Mouse (Mus musculus) forebrain, embryonic 14.5 days (tissue): Measurements from ENCODE around the gene Herpud1. TPM values are rescaled to one million over a fixed set of nuclear protein-coding genes. Genes with fewer than 3 reads are reported as not detected.

Experiments used
- ATAC-seq: fragments of 200-750 bp; cut with Nextera tagmentation; 2 replicates; pipeline ENCODE4 v1.8.0; 2017; ENCODE audit warnings: mild to moderate bottlenecking, moderate library complexity
- DNase-seq: peaks from one replicate; pipeline ENCODE4 v3.0.0-alpha.2; 2015; ENCODE audit warnings: low spot score
- H3K27ac ChIP-seq: fragments of 300-500 bp; sonication (generic); 2 replicates; pipeline ENCODE4 v1.5.1; 2014; ENCODE audit warnings: low read depth, mild to moderate bottlenecking, control low read depth, low read length, moderate library complexity
- H3K27me3 ChIP-seq: fragments of 300-500 bp; sonication (generic); replicated peaks from 2 replicates; pipeline ENCODE4 v1.6.1; 2014; ENCODE audit warnings: low read length, control low read depth, mixed read lengths; ENCODE audit not compliant: control insufficient read depth, insufficient read depth
- H3K36me3 ChIP-seq: fragments of 300-500 bp; sonication (generic); 2 replicates; pipeline ENCODE4 v1.6.1; 2014; ENCODE audit warnings: low read length, control low read depth; ENCODE audit not compliant: control insufficient read depth, insufficient read depth
- H3K4me1 ChIP-seq: fragments of 300-500 bp; sonication (generic); 2 replicates; pipeline ENCODE4 v1.6.1; 2014; ENCODE audit warnings: antibody characterized with exemption, low read length, control low read depth; ENCODE audit not compliant: control insufficient read depth, insufficient read depth
- H3K4me2 ChIP-seq: fragments of 300-500 bp; sonication (generic); 2 replicates; pipeline ENCODE4 v1.6.1; 2014; ENCODE audit warnings: mild to moderate bottlenecking, control low read depth, low read length
- H3K4me3 ChIP-seq: fragments of 300-500 bp; sonication (generic); 2 replicates; pipeline ENCODE4 v1.5.1; 2014; ENCODE audit warnings: low read depth, low read length, control low read depth
- H3K9ac ChIP-seq: fragments of 300-500 bp; sonication (generic); 2 replicates; pipeline ENCODE4 v1.6.1; 2014; ENCODE audit warnings: mild to moderate bottlenecking, low read length, control low read depth, moderate library complexity
- H3K9me3 ChIP-seq: fragments of 300-500 bp; sonication (generic); replicated peaks from 2 replicates; pipeline ENCODE4 v1.6.1; 2016; ENCODE audit warnings: low read length, control low read depth, mixed read lengths; ENCODE audit not compliant: control insufficient read depth
- WGBS: fragments of 180-500 bp; shearing (Covaris S2); extraction: QIAGEN DNeasy Blood & Tissue Kit; methylation state at CpG from one replicate; pipeline ENCODE4 v1.1.7; 2014; 5-methylcytosine and 5-hydroxymethylcytosine counted together
- polyA plus RNA-seq: library from polyadenylated mRNA; unstranded; fragments of >200 nt; fragmentation: Nextera tagmentation; extraction: Ambion mirVana; gene quantifications from 2 replicates; pipeline ENCODE4 v1.2.1, GENCODE M21; 2014

Herpud1 gene
- polyA plus RNA-seq, 1 experiment from 2014 or later: 62.6 TPM

- Histone ChIP-seq H3K36me3 (no peaks in the 10 kb centered on the region), H3K9me3 (no peaks in the 10 kb centered on the region), H3K4me2 (no peak overlapping the region), H3K27ac (no peak overlapping the region), H3K4me3 (no peak overlapping the region), H3K9ac (no peak overlapping the region), H3K4me1 (no peaks in the 10 kb centered on the region), H3K27me3 (no peaks in the 10 kb centered on the region)
- no peak for DNase-seq
- ATAC-seq: no peak
- 90% methylated on average over 6 of the region's 6 CpGs for WGBS
Observed at GRCm38 (mm10) chr8:94412518-94412917, 26.3 kb downstream of the Herpud1 start.

- no peak overlapping the region for H3K27ac ChIP-seq
- no peaks in the 10 kb centered on the region for H3K4me1 ChIP-seq
- no peak overlapping the region for H3K4me3 ChIP-seq
- H3K9ac ChIP-seq: no peak overlapping the region
- no peak for DNase-seq
- no peak for ATAC-seq
- H3K36me3 ChIP-seq: no peaks in the 10 kb centered on the region
- H3K9me3 ChIP-seq: no peaks in the 10 kb centered on the region
- no peaks in the 10 kb centered on the region for H3K27me3 ChIP-seq
- no peak overlapping the region for H3K4me2 ChIP-seq
- WGBS: 83% methylated on average over 6 of the region's 6 CpGs
Observed at GRCm38 (mm10) chr8:94413509-94413908, 27.3 kb downstream of the Herpud1 start.

- Histone ChIP-seq H3K4me3 (no peak overlapping the region), H3K27me3 (no peaks in the 10 kb centered on the region), H3K9me3 (no peaks in the 10 kb centered on the region), H3K36me3 (no peaks in the 10 kb centered on the region), H3K4me1 (no peaks in the 10 kb centered on the region), H3K27ac (no peak overlapping the region), H3K9ac (no peak overlapping the region), H3K4me2 (no peak overlapping the region)
- DNase-seq (no peak), ATAC-seq (no peak)
- WGBS: 81% methylated on average over 2 of the region's 2 CpGs
Observed at GRCm38 (mm10) chr8:94415218-94415617, 29.0 kb downstream of the Herpud1 start.

- WGBS: 82% methylated on average over 9 of the region's 9 CpGs
Observed at GRCm38 (mm10) chr8:94418017-94418416, 31.8 kb downstream of the Herpud1 start.

GRCm38 (mm10) chr8:94422270-94422669 is 36.0 kb downstream of the Herpud1 start:
- no peaks in the 10 kb centered on the region for H3K9me3 ChIP-seq
- no peak overlapping the region for H3K9ac ChIP-seq
- DNase-seq (no peak), ATAC-seq (no peak)
- no peaks in the 10 kb centered on the region for H3K27me3 ChIP-seq
- 95% methylated on average over 4 of the region's 4 CpGs for WGBS
- H3K36me3 ChIP-seq: no peaks in the 10 kb centered on the region
- H3K27ac ChIP-seq: no peak overlapping the region
- H3K4me1 ChIP-seq: no peaks in the 10 kb centered on the region
- H3K4me2 ChIP-seq: no peak overlapping the region
- no peak overlapping the region for H3K4me3 ChIP-seq

More at GRCm38 (mm10) chr8:94418017-94418416, 31.8 kb downstream of the Herpud1 start:
- DNase-seq (no peak), ATAC-seq (no peak)
- H3K36me3 ChIP-seq: no peaks in the 10 kb centered on the region
- no peak overlapping the region for H3K27ac ChIP-seq
- no peak overlapping the region for H3K4me3 ChIP-seq
- H3K9me3 ChIP-seq: no peaks in the 10 kb centered on the region
- H3K4me1 ChIP-seq: no peaks in the 10 kb centered on the region
- H3K9ac ChIP-seq: no peak overlapping the region
- H3K4me2 ChIP-seq: no peak overlapping the region
- H3K27me3 ChIP-seq: no peaks in the 10 kb centered on the region

- Histone ChIP-seq H3K4me3 (no peak overlapping the region), H3K9me3 (no peaks in the 10 kb centered on the region), H3K36me3 (no peaks in the 10 kb centered on the region), H3K27me3 (no peaks in the 10 kb centered on the region), H3K9ac (no peak overlapping the region), H3K27ac (no peak overlapping the region), H3K4me2 (no peak overlapping the region), H3K4me1 (no peaks in the 10 kb centered on the region)
- DNase-seq (no peak), ATAC-seq (no peak)
- 81% methylated on average over 10 of the region's 10 CpGs for WGBS
Observed at GRCm38 (mm10) chr8:94427953-94428352, 41.7 kb downstream of the Herpud1 start.

GRCm38 (mm10) chr8:94428420-94428819 is 42.2 kb downstream of the Herpud1 start:
- H3K27me3 ChIP-seq: no peaks in the 10 kb centered on the region
- no peak overlapping the region for H3K9ac ChIP-seq
- no peaks in the 10 kb centered on the region for H3K36me3 ChIP-seq
- WGBS: 87% methylated on average over 4 of the region's 4 CpGs
- no peak overlapping the region for H3K4me3 ChIP-seq
- ATAC-seq (no peak), DNase-seq (no peak)
- no peak overlapping the region for H3K4me2 ChIP-seq
- no peaks in the 10 kb centered on the region for H3K4me1 ChIP-seq
- H3K27ac ChIP-seq: no peak overlapping the region
- H3K9me3 ChIP-seq: no peaks in the 10 kb centered on the region

GRCm38 (mm10) chr8:94429376-94429775 is 43.1 kb downstream of the Herpud1 start:
- no peak overlapping the region for H3K27ac ChIP-seq
- no peak overlapping the region for H3K9ac ChIP-seq
- H3K4me2 ChIP-seq: no peak overlapping the region
- DNase-seq: no peak
- no peaks in the 10 kb centered on the region for H3K9me3 ChIP-seq
- peaks cover 5% of the 10 kb centered on the region; the same call in 1 of the 2 replicates for H3K4me1 ChIP-seq
- 0 out of 2 replicates have a peak, but pooled peaks cover 2% of the 10 kb centered on the region for H3K27me3 ChIP-seq
- H3K4me3 ChIP-seq: no peak overlapping the region
- ATAC-seq: no peak
- H3K36me3 ChIP-seq: no peaks in the 10 kb centered on the region
- 86% methylated on average over 7 of the region's 7 CpGs for WGBS

- H3K27me3 ChIP-seq: 0 out of 2 replicates have a peak, but pooled peaks cover 2% of the 10 kb centered on the region
- no peak overlapping the region for H3K27ac ChIP-seq
- no peaks in the 10 kb centered on the region for H3K9me3 ChIP-seq
- WGBS: 74% methylated on average over 3 of the region's 3 CpGs
- no peak overlapping the region for H3K9ac ChIP-seq
- H3K36me3 ChIP-seq: no peaks in the 10 kb centered on the region
- DNase-seq: no peak
- no peak for ATAC-seq
- no peak overlapping the region for H3K4me2 ChIP-seq
- no peak overlapping the region for H3K4me3 ChIP-seq
- peaks cover 7% of the 10 kb centered on the region; the same call in 1 of the 2 replicates for H3K4me1 ChIP-seq
Observed at GRCm38 (mm10) chr8:94432212-94432611, 46.0 kb downstream of the Herpud1 start.
